Mouse (Mus musculus) hindbrain, embryonic 16.5 days (tissue): Measurements from ENCODE around the gene Osbp2. TPM values are rescaled to one million over a fixed set of nuclear protein-coding genes. Genes with fewer than 3 reads are reported as not detected.

Source experiments
- ATAC-seq: fragments of 200-750 bp; cut with Nextera tagmentation; 2 replicates; pipeline ENCODE4 v1.8.0; 2017; ENCODE audit warnings: moderate TSS enrichment, moderate library complexity
- H3K27ac ChIP-seq: fragments of 300-500 bp; sonication (generic); 2 replicates; pipeline ENCODE4 v1.5.1; 2014; ENCODE audit warnings: low read depth, mild to moderate bottlenecking, control low read depth, low read length, moderate library complexity
- H3K27me3 ChIP-seq: fragments of 300-500 bp; sonication (generic); replicated peaks from 2 replicates; pipeline ENCODE4 v1.6.1; 2014; ENCODE audit warnings: low read length; ENCODE audit not compliant: control insufficient read depth, insufficient read depth
- H3K36me3 ChIP-seq: fragments of 300-500 bp; sonication (generic); 2 replicates; pipeline ENCODE4 v1.6.1; 2014; ENCODE audit warnings: mild to moderate bottlenecking, low read length, moderate library complexity, mixed read lengths; ENCODE audit not compliant: control insufficient read depth, insufficient read depth
- H3K4me1 ChIP-seq: fragments of 300-500 bp; sonication (generic); 2 replicates; pipeline ENCODE4 v1.6.1; 2014; ENCODE audit warnings: low read depth, low read length; ENCODE audit not compliant: control insufficient read depth, insufficient read depth
- H3K4me2 ChIP-seq: fragments of 300-500 bp; sonication (generic); 2 replicates; pipeline ENCODE4 v1.6.1; 2014; ENCODE audit warnings: mild to moderate bottlenecking, low read length, control low read depth, moderate library complexity
- H3K4me3 ChIP-seq: fragments of 300-500 bp; sonication (generic); 2 replicates; pipeline ENCODE4 v1.5.1; 2014; ENCODE audit warnings: mild to moderate bottlenecking, low read length, control low read depth, moderate library complexity
- H3K9ac ChIP-seq: fragments of 300-500 bp; sonication (generic); 2 replicates; pipeline ENCODE4 v1.6.1; 2014; ENCODE audit warnings: low read depth, mild to moderate bottlenecking, control low read depth, low read length, moderate library complexity
- H3K9me3 ChIP-seq: fragments of 300-500 bp; sonication (generic); 2 replicates; pipeline ENCODE4 v1.6.1; 2014; ENCODE audit warnings: mild to moderate bottlenecking, low read length, moderate library complexity; ENCODE audit not compliant: control insufficient read depth
- WGBS: fragments of 180-500 bp; shearing (Covaris S2); extraction: QIAGEN DNeasy Blood & Tissue Kit; methylation state at CpG from one replicate; pipeline ENCODE4 v1.1.7; 2014; 5-methylcytosine and 5-hydroxymethylcytosine counted together
- polyA plus RNA-seq: library from polyadenylated mRNA; unstranded; fragments of >200 nt; fragmentation: Nextera tagmentation; extraction: Ambion mirVana; gene quantifications from 2 replicates; pipeline ENCODE4 v1.2.1, GENCODE M21; 2015

Osbp2 gene
- polyA plus RNA-seq, 1 experiment from 2014 or later, result 34.8 TPM

GRCm38 (mm10) chr11:3854156-3854555 is 9.5 kb downstream of the Osbp2 start:
- H3K4me2 ChIP-seq, result no peak overlapping the region
- H3K27me3 ChIP-seq, result no peaks in the 10 kb centered on the region
- no peaks in the 10 kb centered on the region for H3K9me3 ChIP-seq
- 94% methylated on average over 3 of the region's 3 CpGs for WGBS
- no peak overlapping the region for H3K4me3 ChIP-seq
- no peak overlapping the region for H3K27ac ChIP-seq
- ATAC-seq, result no peak
- H3K4me1 ChIP-seq, result peaks cover 3% of the 10 kb centered on the region; the same call in 1 of the 2 replicates
- no peaks in the 10 kb centered on the region for H3K36me3 ChIP-seq
- H3K9ac ChIP-seq, result no peak overlapping the region

GRCm38 (mm10) chr11:3853481-3854034 is 10.1 kb downstream of the Osbp2 start:
- 38% methylated on average over 5 of the region's 5 CpGs for WGBS
- Histone ChIP-seq H3K4me1 (peaks cover 3% of the 10 kb centered on the region; the same call in 1 of the 2 replicates), H3K4me3 (no peak overlapping the region), H3K4me2 (no peak overlapping the region; the same call in 1 of the 2 replicates), H3K27me3 (no peaks in the 10 kb centered on the region), H3K36me3 (no peaks in the 10 kb centered on the region), H3K27ac (peak overlapping the region; percentile 46; the same call in 1 of the 2 replicates), H3K9me3 (no peaks in the 10 kb centered on the region), H3K9ac (no peak overlapping the region)
- peak; percentile 92 for ATAC-seq

- no peaks in the 10 kb centered on the region for H3K9me3 ChIP-seq
- ATAC-seq, result no peak
- no peaks in the 10 kb centered on the region for H3K36me3 ChIP-seq
- WGBS, result 91% methylated on average over 10 of the region's 10 CpGs
- peak overlapping the region; percentile 12; the same call in 1 of the 2 replicates for H3K27ac ChIP-seq
- H3K4me2 ChIP-seq, result no peak overlapping the region
- no peaks in the 10 kb centered on the region for H3K27me3 ChIP-seq
- H3K9ac ChIP-seq, result no peak overlapping the region
- H3K4me3 ChIP-seq, result no peak overlapping the region
- peaks cover 3% of the 10 kb centered on the region; the same call in 1 of the 2 replicates for H3K4me1 ChIP-seq
These were observed 10.7 kb downstream of the Osbp2 start for GRCm38 (mm10) chr11:3853031-3853430.

GRCm38 (mm10) chr11:3851872-3852271 is 11.8 kb downstream of the Osbp2 start:
- no peak overlapping the region for H3K27ac ChIP-seq
- ATAC-seq, result no peak
- H3K4me3 ChIP-seq, result no peak overlapping the region
- H3K9me3 ChIP-seq, result no peaks in the 10 kb centered on the region
- H3K9ac ChIP-seq, result no peak overlapping the region
- WGBS, result 77% methylated on average over 4 of the region's 4 CpGs
- H3K4me2 ChIP-seq, result no peak overlapping the region
- H3K36me3 ChIP-seq, result no peaks in the 10 kb centered on the region
- H3K27me3 ChIP-seq, result no peaks in the 10 kb centered on the region
- peaks cover 3% of the 10 kb centered on the region; the same call in 1 of the 2 replicates for H3K4me1 ChIP-seq

- Histone ChIP-seq H3K4me2 (no peak overlapping the region), H3K36me3 (no peaks in the 10 kb centered on the region), H3K27ac (no peak overlapping the region), H3K4me3 (no peak overlapping the region), H3K9me3 (no peaks in the 10 kb centered on the region), H3K9ac (no peak overlapping the region), H3K4me1 (peaks cover 3% of the 10 kb centered on the region; the same call in 1 of the 2 replicates), H3K27me3 (no peaks in the 10 kb centered on the region)
- ATAC-seq, result no peak
- 68% methylated on average over 5 of the region's 5 CpGs for WGBS
These were observed 12.9 kb downstream of the Osbp2 start for GRCm38 (mm10) chr11:3850746-3851277.

- H3K4me1 ChIP-seq, result peaks cover 3% of the 10 kb centered on the region; the same call in 1 of the 2 replicates
- no peak overlapping the region for H3K4me2 ChIP-seq
- no peaks in the 10 kb centered on the region for H3K27me3 ChIP-seq
- no peaks in the 10 kb centered on the region for H3K9me3 ChIP-seq
- H3K4me3 ChIP-seq, result no peak overlapping the region
- ATAC-seq, result no peak
- no peak overlapping the region for H3K27ac ChIP-seq
- H3K36me3 ChIP-seq, result no peaks in the 10 kb centered on the region
- WGBS, result 75% methylated on average over 2 of the region's 2 CpGs
- no peak overlapping the region for H3K9ac ChIP-seq
These were observed 13.4 kb downstream of the Osbp2 start for GRCm38 (mm10) chr11:3850315-3850614.

GRCm38 (mm10) chr11:3849469-3850314 is 14.0 kb downstream of the Osbp2 start:
- Histone ChIP-seq H3K36me3 (no peaks in the 10 kb centered on the region), H3K27ac (no peak overlapping the region), H3K9me3 (no peaks in the 10 kb centered on the region), H3K4me2 (no peak overlapping the region), H3K9ac (no peak overlapping the region), H3K4me3 (no peak overlapping the region), H3K27me3 (no peaks in the 10 kb centered on the region), H3K4me1 (peaks cover 3% of the 10 kb centered on the region; the same call in 1 of the 2 replicates)
- 81% methylated on average over 15 of the region's 15 CpGs for WGBS
- ATAC-seq, result no peak; the same call in 1 of the 2 replicates

- Histone ChIP-seq H3K9ac (no peak overlapping the region), H3K27ac (no peak overlapping the region), H3K9me3 (no peaks in the 10 kb centered on the region), H3K4me2 (no peak overlapping the region), H3K27me3 (no peaks in the 10 kb centered on the region), H3K4me1 (no peaks in the 10 kb centered on the region), H3K4me3 (no peak overlapping the region), H3K36me3 (no peaks in the 10 kb centered on the region)
- WGBS, result 46% methylated on average over 2 of the region's 2 CpGs
- ATAC-seq, result no peak
These were observed 17.4 kb downstream of the Osbp2 start for GRCm38 (mm10) chr11:3846351-3846750.
